Mouse (Mus musculus) layer of hippocampus, adult 2 months (tissue): ENCODE data around the gene Dnttip2. TPM values are rescaled to one million over a fixed set of nuclear protein-coding genes. Genes with fewer than 3 reads are reported as not detected.

Experiments
- DNase-seq, 2 experiments: peaks; one replicate each; pipeline ENCODE4 v3.0.0; 2022; ENCODE audit warnings: low spot score in 2 of 2
- H3K27ac ChIP-seq: fragments of 200-600 bp; 2 replicates; pipeline ENCODE4 v1.8.1; 2022
- H3K4me3 ChIP-seq: fragments of 200-600 bp; 2 replicates; pipeline ENCODE4 v1.8.1; 2022; ENCODE audit warnings: mild to moderate bottlenecking
- CTCF ChIP-seq: fragments of 200-600 bp; conservative IDR thresholded peaks from 2 replicates; pipeline ENCODE4 v1.8.1; 2022; ENCODE audit warnings: antibody characterized with exemption, mild to moderate bottlenecking, moderate library complexity
- microRNA-seq, 2 experiments: library from miRNA; unstranded; fragments of <30 nt; microRNA quantifications; one replicate each; pipeline ENCODE4 v1.2.0; 2021
- total RNA-seq, 2 experiments: library from RNA; stranded (reverse); gene quantifications; 2 replicates each; pipeline ENCODE4 v1.2.3; 2021

Gene Dnttip2
- total RNA-seq, 2 experiments from 2014 or later = 30.1 to 30.5 TPM

DNA sequence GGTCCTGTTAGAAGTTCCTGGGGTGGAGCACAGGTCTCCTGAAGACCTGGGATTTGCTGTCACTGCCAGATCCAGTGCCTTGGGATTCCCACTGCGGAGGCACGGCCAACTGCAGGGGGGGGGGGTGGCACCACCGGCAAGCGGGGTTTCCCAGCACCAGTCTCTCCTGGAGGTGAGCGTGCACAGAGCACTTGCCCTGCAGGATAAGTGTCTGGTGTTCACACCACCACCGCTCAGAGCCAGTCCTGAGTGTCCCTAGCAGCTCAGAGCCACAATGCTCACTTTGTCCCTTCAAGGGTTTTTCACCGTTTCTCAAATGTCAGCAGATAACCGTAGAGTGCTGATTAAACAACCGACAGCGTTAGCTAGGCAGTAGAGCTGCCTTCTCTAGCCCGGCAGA, 42.4 kb downstream of the Dnttip2 start:
- DNase-seq = no peak
- TF ChIP-seq CTCF = no peak
- peak overlapping the region; percentile 27 for H3K4me3 ChIP-seq

DNA sequence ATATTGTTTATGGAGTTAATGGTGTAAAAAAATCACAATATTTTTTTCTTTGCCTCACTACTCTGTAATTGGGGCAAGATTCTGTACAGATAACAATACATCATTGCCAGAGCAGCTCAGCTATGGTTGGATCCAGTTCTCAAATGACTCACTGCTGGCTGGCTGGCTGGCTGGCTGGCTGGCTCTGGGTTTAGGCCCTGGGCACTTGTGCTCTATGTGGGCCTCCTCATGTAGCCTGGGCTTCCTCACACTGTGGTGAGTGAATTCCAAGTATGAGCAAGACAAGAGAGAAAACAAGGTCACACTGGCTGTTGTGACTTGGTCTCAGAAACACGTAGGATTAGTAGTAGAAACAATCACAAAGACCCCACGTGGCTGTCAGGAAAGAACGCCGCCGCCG, 43.2 kb downstream of the Dnttip2 start:
- TF ChIP-seq CTCF = no peak
- Histone ChIP-seq H3K27ac (no peak overlapping the region), H3K4me3 (no peak overlapping the region)
- no peak for DNase-seq

More for the DNA sequence above, 42.4 kb downstream of the Dnttip2 start:
- H3K27ac ChIP-seq = no peak overlapping the region

- no peak for DNase-seq
- TF ChIP-seq CTCF = no peak
- Histone ChIP-seq H3K4me3 (no peak overlapping the region), H3K27ac (no peak overlapping the region)
Measured at GRCm38 (mm10) chr3:122322226-122322625, 48.0 kb downstream of the Dnttip2 start.

DNA sequence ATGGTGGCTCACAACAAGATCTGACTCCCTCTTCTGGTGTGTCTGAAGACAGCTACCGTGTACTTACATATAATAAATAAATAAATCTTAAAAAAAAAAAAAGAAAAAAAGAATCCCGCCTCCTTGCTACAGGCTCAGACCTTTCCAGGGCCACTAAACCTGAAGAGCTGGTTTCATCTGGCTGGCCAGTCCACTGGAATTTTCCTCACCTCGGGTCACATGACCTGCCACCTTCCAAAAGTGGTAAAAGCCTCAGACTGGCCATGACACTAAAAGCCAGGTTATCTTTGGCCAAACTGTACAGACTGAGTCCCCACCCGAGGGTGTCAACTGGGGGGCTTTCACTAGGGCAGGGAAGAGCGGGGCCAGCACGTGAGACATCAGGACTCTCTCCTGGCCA, 49.7 kb downstream of the Dnttip2 start:
- Histone ChIP-seq H3K27ac (no peak overlapping the region), H3K4me3 (no peak overlapping the region)
- no peak for TF ChIP-seq CTCF
- no peak for DNase-seq

- H3K27ac ChIP-seq = no peak overlapping the region
Measured at GRCm38 (mm10) chr3:122324528-122324927, 50.3 kb downstream of the Dnttip2 start.

DNA sequence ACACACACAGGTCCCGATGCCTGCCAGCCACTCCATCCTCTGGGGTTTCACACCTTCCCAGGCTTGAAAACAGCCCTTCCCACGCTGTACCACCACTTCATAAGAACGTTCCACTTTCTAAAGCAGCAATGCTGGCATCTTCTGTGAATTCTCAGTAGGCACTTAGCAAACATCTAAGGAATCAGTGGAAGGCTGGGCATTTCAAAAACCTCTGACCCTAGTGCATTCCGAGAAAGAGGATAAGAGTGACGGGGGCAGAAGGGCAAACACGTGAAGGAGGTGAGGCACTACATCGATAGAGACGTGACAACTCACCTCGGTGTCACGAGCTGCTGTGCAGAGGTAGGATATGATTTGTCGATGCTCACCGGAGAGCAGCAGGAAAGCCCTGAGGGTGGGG, 56.3 kb downstream of the Dnttip2 start:
- no peak overlapping the region for H3K4me3 ChIP-seq
- no peak for TF ChIP-seq CTCF
- DNase-seq = no peak
- no peak overlapping the region for H3K27ac ChIP-seq

More at GRCm38 (mm10) chr3:122324528-122324927, 50.3 kb downstream of the Dnttip2 start:
- no peak for TF ChIP-seq CTCF
- no peak for DNase-seq
- no peak overlapping the region for H3K4me3 ChIP-seq

DNA sequence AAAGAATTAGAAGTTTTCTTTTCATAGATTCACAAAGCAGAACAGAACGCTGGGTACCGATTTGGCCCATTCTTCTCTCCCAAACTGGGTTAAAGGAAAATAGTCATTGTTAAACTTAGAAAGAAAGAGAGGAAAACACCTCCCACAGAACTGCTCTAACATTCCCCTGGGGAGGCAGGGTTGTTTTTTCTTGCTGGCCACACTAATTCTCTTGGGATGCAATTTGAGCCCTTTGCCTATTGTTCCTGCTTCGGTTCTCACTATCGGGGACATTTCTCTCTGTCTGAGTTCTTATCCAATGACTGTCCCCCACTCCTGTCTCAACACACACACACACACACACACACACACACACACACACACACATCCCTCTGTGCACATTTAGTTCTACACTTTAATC, 59.3 kb downstream of the Dnttip2 start:
- no peak for DNase-seq
- Histone ChIP-seq H3K4me3 (no peak overlapping the region), H3K27ac (no peak overlapping the region)
- no peak for TF ChIP-seq CTCF

- TF ChIP-seq CTCF = no peak
- no peak for DNase-seq
- Histone ChIP-seq H3K27ac (no peak overlapping the region), H3K4me3 (no peak overlapping the region)
Measured at GRCm38 (mm10) chr3:122333902-122334301, 59.7 kb downstream of the Dnttip2 start.

DNA sequence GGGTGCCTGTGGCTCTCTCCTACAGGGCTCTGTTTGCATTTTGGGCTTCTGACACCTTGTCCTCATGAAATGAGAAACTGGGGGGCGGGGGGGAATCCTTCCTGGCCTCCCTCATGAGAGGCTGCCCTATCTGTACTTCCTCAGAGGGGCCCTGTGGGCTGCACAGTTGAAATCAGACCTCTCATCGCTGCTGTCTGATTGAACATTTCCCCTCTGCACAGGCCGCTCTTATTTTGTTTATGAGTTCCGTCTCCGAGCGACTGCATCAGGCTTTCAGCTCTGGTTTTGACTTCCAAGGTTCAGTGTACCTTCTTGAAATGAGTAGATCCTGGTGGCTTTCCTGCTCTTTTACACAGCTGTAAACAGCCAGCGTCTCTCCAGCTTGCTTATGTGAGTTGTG, 60.2 kb downstream of the Dnttip2 start:
- H3K4me3 ChIP-seq = no peak overlapping the region
- no peak for DNase-seq
- H3K27ac ChIP-seq = no peak overlapping the region
- TF ChIP-seq CTCF = no peak

Small RNAs within 50 kb of the gene (microRNA-seq; reads per million reads assigned to microRNA genes)
- 0 reads per million in 2 experiments for gene Gm22903
- gene Mir760 = 1,035 to 1,489 reads per million in 2 experiments

Other genes starting within 250 kb of the Dnttip2 start
- 1 to 10 TPM in 1 of 2 experiments, under 1 TPM in 1; 0.96 to 1.7 TPM for gene Abca4, start 229.9 kb upstream of the Dnttip2 start, total RNA-seq
- gene Gclm, start 28.8 kb upstream of the Dnttip2 start, total RNA-seq = 10 to 100 TPM; 53.3 to 70.3 TPM
- 10 to 100 TPM in 1 of 2 experiments, 1 to 10 TPM in 1; 9.4 to 10.0 TPM for gene Bcar3, start 19.7 kb downstream of the Dnttip2 start, total RNA-seq